Mouse (Mus musculus) natural killer cell, adult 2 months (primary cell): ENCODE measurements around the gene 1700022I11Rik.
A peak's percentile ranks its signal among the peaks of the same experiment; 100 is the strongest.

Experiments
- DNase-seq, 2 experiments: peaks; one replicate each; pipeline ENCODE4 v3.0.0; 2022; ENCODE audit warnings: low spot score in 2 of 2

Gene 1700022I11Rik

DNA sequence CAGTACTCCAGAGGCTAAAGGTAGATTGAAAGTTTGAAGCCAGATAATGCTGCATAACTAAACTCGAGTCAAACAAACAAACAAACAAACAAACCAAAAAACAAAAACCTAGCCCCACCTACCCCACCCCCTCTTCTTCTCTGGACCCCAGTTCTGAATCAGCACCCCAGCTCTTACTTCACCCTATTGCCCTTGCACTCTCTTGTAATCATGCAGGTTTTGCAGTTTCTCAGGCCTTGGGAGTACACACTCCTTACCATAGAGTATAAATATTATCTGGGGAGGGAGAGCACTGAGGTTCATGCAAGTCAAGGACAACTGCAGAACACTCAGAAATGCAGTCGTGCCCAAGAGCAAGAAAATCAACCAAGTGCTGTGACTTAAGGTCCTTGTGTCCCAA is 31.9 kb downstream of the 1700022I11Rik start:
- no peak for DNase-seq

DNA sequence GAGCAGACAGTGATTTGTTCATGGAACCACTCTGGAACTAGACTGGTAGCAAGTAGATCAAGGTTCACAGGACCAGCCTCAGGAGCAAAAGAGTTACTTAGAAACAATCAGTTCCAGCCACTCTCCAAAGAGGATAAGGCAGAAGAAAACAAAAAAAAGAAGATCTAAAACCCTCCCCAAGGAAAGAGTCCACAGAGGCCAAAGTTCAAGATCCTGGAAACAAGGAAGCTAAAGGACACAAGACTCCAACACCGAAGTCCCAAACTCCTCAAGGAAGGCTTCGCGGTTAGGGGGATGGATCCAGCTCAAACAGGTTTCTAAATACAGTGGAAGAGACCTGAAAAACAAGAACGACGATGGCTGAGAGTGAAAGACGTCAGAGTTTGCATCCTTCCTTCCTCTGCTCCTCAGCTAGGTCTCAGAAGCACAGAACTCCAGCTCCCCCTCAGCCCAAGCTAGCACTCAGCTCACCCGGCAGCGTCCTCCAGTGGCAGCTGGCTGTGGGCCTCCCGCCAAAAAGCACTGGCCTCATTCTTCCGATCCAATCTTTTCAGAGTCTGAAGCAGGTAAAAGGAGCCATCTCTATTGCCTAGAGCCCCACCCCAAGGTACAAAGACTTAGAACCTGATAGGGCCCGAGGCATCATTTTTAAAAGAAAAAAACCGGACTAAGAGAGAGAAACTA is 33.5 kb downstream of the 1700022I11Rik start:
- DNase-seq: no peak

GRCm38 (mm10) chr4:43004951-43005350 is 35.5 kb downstream of the 1700022I11Rik start:
- DNase-seq: no peak

DNA sequence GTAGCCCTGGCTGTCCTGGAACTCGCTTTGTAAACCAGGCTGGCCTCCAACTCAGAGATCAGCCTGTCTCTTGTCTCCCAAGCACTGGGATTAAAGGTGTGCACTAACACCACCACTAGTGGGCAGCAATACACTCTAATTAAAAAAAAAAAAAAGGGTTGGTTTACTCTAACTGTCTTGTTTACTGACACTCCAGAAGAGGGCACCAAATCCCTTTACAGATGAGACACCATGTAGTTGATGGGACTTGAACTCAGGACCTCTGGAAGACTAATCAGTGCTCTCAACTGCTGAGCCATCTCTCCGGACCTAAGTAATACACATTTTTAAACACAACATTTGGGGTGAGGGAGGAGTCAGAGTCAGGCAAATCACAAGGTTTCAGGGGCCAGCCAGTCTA is 36.4 kb downstream of the 1700022I11Rik start:
- DNase-seq: peak; percentile 25 to 43

DNA sequence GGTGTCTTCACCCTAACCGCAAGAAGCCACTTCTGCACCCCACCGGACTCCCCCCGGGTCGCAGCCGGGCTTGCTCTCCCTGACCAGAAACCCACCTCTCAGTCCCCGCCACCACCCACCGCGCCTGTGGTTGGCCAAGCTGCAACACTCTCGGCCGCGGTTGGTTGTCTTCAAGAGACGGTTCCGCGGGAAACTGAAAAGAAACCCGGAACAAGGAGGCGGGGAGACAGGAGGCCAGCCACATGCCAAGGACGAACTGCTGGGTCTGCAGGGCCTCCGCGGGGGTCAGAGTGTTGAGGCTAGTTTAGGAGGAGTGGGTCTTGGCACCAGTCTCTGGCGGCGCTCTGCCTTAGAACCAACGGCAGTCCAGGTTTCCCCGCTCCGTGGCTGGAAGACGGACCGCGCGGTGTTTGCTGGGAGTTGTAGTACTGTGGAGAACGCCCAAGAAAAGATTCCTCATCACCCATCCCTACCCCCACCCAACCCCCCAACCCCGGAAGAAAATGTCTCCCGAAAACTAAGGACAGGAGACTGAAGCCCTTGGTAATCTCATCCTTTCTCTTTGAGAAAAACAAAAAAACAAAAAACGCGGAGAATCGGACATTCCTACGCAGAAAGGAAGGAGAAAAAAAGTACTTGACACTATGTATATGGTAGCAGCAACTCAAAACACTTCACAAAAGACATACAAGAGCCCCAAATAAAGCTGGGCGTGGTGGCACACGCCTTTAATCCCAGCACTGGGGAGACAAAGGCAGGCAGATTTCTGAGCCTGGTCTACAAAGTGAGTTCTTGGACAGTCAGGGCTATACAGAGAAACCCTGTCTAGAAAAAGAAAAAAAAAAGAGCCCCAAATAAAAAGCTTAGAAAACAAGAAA is 41.0 kb downstream of the 1700022I11Rik start, which contains the start of gene Fancg:
Gene Fancg, minus strand, starts transcription at position 346 of the 878 bp plus-strand sequence.
- DNase-seq: peak; percentile 56 to 57

GRCm38 (mm10) chr4:43012091-43012490 is 42.7 kb downstream of the 1700022I11Rik start:
- no peak for DNase-seq

- no peak for DNase-seq
Observed at GRCm38 (mm10) chr4:43018156-43018555, 48.8 kb downstream of the 1700022I11Rik start.

DNA sequence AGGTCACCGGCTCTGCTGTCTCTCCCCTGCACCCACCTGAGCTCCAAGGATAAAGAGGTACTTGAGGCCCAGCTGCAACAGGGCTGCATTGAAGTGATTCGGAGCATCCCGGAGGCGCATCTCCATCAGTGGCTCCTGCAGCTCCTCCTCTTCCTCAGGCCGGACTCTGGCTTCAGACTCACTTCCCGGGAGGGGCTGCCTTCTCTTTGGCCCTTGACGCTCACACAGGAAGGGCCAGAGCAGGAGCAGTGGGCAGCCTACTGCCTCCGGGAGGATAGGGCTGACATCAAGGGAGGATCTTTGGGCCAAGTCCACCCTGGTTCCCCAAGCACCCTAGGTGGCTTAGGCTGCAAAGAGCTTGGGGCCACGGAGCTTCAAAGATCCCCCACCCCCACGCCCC is 49.8 kb downstream of the 1700022I11Rik start:
- DNase-seq: no peak

DNA sequence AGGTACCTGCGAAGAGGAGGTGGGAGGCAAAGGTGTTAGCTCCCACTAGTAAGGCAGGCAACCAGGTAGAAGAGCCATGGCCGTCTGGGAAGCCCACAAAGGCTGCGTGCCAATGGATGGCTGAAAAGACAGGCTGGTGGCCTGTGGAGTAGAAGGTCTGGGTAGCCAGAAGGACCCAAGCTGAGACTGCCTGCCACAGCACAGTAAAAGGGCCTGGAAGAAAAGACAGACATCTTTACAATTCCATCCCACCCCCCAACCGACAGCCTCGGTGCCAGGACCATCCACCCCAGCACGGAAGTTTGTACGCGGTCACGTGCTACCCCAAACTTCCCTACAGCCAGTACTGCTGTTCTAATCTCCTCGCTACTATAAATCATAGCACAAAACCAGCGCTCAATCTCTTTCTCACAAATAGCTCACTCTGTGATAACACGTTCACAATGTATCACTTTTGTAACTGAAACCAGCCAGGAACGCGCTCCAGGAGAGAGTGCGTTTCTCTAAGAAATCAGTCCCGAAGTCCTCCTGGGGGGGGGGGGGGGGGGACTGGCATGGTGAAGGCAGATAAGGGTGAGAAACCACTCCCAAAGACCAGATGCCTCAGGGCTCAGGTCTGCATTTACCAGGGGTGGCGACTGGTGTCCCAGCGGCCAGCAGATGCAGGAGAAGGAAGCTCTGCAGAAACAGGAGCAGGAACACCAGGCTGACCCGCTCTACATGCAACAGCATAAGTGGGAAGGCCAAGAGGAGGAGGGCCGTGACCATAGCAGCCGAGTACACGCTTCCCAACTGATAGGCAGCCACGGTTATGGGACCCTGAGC is 50.4 kb downstream of the 1700022I11Rik start:
- DNase-seq: no peak

- no peak for DNase-seq
Observed at GRCm38 (mm10) chr4:43020876-43021275, 51.5 kb downstream of the 1700022I11Rik start.

GRCm38 (mm10) chr4:43021341-43021740 is 51.9 kb downstream of the 1700022I11Rik start:
- DNase-seq: no peak

DNA sequence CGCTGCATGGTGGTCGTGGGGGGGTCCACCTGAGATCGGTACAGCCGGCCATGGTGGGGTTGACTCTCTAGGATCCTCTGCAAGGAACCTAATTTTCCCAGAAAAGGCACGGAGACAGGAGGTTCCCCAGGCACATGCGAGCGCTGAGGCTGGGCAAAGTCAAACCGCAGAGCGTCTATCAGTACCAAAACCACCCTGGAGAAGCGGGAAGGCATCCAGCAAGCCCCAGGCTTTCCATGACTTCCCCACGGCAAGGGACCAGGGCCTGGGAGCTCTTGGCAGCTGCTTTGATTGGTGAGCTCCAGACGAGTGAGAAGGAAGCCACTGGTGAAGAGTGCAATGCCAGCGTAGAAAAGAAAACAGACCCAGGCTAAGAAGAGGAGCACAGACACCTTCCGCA is 55.3 kb downstream of the 1700022I11Rik start:
- DNase-seq: no peak

GRCm38 (mm10) chr4:43025084-43025960 is 55.9 kb downstream of the 1700022I11Rik start, which contains the start of gene Pigo:
Gene Pigo, minus strand, starts transcription at chr4:43025819.
- peak; percentile 88 to 93 for DNase-seq

- no peak for DNase-seq
Observed at GRCm38 (mm10) chr4:43029121-43029520, 59.7 kb downstream of the 1700022I11Rik start.

GRCm38 (mm10) chr4:43029749-43030148 is 60.3 kb downstream of the 1700022I11Rik start:
- DNase-seq: no peak

DNA sequence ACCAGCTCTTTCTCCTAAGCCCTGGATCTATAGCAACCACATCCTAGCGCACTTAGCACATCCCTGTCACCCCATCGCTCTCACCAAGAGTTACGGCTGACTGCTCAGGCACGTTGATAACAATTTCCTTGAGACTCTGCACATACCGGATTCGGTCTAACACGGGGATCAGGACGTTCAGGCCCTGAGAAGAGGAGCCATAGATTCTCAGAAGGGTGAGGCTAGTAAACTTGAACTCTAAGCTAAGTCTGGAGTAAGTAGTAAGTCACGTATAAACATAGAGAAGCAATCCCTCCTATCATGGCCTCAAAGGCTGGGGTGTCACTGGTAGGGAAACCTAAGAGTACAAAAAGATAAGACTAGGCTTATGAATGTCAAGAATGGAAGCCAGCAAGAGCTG is 60.9 kb downstream of the 1700022I11Rik start:
- no peak for DNase-seq

DNA sequence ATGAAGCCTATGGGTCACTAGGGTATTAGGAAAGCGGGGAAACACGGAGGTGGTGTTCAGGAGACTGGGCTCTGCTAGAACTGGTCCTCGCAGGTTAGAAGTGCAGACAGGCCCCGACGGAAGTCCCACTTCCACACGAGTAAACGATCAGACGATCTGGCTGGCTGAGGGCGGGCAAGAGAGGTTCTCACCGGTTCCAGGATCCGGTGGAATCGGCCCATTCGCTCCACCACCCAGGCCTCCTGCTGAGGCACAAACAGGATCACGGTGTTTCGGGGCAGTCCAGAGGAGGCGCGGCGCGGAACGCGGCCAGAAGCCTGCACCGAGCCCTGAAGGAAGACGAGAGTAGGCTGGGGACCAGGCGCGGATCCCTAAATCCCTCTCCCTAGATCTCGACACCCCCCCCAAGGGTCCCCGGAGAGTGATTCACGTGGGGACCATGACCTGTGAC is 61.4 kb downstream of the 1700022I11Rik start:
- DNase-seq: no peak

DNA sequence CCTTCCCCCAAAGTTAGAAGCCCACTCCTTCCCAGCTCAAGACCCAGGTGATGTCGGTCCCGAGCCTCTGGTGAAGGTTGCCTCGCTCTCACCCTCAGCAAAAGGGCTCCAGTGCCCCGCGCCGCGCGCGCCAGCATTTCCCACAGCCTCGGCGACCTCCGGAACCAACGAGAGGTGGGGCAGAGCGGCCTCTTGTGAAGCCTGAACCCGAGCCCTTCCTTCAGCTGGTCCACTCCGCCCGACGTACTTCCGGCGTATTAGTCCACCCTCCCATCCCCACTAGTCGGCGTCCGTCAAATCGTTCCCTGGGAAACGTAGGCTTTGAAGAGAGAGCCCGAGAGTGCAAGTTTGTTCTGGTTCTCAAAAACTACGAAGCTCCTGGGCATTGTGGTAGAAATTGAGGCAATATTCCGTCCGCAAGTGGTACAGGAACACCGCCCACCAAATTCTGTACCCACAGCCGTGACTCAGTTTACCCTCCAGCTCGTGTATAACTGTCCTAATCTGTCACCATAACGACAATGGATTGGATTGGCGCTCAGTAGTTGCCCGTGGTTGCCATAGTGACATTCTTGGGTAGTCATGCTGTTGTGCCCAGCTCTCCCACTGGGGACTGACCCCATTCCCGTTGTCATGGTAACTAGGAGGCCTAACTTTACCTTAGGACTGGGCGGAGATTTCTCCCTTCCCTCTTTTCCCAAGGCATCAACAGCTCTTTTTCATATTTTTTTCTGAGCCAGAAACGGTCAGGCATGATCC is 62.0 kb downstream of the 1700022I11Rik start, which contains the start of gene Stoml2:
Gene Stoml2, minus strand, starts transcription at position 474 of the 759 bp plus-strand sequence.
- peak; percentile 81 to 88 for DNase-seq

GRCm38 (mm10) chr4:43032501-43032900 is 63.1 kb downstream of the 1700022I11Rik start:
- DNase-seq: no peak
